Mouse (Mus musculus): ENCODE measurements around the gene Phgdh. TPM values are rescaled to one million over a fixed set of nuclear protein-coding genes. Genes with fewer than 3 reads are reported as not detected.

The Phgdh gene
- total RNA-seq, 2 experiments from 2014 or later: 14.7 to 16.0 TPM

DNA sequence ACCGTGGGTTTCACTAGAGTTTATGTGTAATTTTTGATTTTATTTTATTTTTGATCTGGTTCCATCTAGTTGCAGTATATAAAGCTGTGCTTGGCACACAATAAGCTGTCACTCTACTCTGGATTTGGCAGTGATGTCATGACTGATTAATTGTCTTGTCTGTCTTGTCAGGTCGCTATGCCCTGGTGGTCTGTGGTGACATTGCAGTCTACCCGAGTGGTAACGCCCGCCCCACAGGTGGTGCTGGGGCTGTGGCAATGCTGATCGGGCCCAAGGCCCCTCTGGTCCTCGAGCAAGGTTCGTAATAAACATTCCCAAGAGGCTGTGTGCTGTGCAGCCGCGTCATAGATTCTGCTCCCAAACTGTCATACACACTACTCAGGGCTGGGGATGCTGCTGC is 43.8 kb downstream of the Phgdh start:
- DNase-seq: no peak

DNA sequence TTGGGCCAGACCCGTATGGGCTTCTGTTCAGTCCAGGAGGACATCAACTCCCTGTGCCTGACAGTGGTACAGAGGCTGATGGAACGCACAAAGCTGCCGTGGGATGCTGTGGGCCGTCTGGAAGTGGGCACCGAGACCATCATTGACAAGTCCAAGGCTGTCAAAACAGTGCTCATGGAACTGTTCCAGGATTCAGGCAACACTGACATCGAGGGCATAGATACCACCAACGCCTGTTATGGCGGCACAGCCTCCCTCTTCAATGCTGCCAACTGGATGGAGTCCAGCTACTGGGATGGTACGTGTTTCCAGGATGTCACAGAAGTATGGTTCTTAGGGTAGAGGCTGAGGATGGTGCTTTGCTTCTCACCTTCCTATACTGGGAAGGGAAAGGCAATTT is 48.7 kb downstream of the Phgdh start:
- DNase-seq: no peak

DNA sequence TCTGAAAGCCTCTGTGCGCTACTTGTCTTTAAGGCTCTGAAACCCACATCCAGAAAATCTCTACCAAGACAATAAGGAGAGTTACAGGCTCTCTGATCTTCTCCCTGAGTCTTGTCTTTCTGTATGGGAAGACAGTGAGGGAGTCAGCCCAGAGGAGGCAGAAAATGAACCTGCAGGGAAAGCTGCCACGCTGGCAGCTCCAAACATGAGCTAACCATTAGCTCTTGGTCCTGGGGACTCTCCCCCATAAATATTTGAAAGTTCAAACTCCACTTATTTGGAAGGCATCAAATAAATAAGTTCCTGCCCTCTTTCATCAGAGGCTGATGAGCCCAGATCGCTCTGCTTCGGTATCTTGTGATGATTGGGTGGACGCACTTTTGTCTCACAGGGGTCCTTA is 56.6 kb downstream of the Phgdh start:
- DNase-seq: no peak

DNA sequence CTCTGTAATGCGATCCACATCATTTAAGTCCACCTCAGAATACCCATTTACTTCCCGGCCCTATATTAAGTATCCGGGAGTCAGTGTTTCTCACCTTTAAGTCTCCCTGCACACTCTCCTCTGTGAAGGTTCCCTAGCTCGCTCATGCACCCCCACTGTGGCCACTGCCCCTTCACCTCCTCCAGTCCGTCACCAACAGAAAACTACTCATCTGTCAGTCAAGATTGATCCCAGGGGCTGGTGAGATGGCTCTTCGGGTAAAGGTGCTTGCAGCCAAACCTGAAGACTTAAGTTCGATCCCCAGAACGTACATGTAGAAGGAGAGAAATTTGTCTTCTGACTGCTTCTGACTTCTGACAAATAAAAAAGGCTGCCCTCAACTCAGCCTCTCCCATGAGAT is 57.4 kb downstream of the Phgdh start:
- DNase-seq: no peak

DNA sequence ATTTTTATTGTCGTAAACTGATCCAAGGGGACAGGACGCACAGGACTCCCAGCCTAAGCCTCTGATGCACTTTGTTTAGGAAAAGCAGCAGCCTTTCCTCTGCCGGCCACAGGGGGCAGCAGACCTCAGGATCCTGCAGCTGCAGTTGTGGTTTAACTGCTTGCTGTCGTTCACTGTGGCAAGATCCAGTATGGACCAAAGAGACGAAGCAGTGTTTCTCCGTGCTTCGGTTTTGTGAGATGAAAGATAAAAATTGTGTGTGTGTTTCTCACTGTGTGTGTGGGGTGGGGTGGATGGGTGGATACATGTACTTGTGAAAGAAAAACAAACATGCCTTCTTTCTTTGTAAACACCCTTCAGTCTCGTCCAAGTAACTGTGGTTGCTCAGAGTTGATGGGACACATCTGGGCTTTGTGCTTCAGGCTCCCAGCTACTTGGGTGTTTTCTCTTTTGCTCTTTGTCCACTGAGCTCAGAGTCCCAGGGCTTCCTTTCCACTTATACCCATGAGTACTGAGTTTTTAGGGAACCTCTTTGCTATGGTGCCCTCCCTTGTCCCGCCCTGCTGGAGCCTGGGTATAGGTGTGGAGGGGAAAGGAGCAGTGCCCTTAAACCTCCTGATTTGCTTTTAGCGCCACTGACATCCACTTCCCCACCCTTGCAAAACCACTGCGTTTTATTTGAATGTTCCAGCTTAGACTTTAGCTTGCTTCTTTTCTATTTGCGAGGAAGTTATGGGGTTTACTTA is 58.7 kb downstream of the Phgdh start:
- peak; percentile 63 to 75 for DNase-seq

DNA sequence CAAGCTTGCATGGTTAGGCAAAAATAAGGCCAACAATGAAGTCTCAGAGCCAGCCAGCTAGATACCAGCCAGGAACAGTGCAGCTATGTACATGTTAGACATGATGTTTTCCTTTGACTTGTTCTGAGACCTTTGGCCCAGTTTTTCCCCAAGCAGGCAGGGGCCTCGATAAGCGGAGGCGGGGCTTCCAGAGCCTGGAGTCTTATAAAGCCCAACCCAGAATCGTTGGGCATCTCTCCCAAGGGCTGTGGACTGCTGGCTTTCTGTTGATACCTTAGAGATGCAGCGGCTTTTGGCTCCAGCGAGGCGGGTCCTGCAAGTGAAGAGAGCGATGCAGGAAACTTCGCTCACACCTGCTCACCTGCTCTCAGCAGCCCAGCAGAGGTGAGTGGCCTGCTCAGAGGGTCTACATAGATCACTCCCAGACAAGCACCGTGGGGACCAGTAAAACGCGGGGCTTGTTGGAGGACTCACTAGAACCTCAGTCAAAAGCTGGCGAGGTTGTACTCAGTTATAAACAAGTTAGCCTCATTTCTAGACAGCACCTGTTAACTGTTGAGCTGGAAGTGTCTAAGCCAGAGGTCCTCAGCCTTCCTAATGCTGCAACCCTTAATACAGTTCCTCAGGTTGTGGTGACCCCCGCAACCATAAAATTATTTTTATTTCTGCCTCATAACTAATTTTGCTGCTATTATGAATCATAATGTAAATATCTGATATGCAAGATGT is 59.4 kb downstream of the Phgdh start, which contains the start of gene Hmgcs2:
TSS of gene Hmgcs2 (plus strand) at position 232 of the 729 bp plus-strand sequence.
- DNase-seq: peak; percentile 10 to 42

DNA sequence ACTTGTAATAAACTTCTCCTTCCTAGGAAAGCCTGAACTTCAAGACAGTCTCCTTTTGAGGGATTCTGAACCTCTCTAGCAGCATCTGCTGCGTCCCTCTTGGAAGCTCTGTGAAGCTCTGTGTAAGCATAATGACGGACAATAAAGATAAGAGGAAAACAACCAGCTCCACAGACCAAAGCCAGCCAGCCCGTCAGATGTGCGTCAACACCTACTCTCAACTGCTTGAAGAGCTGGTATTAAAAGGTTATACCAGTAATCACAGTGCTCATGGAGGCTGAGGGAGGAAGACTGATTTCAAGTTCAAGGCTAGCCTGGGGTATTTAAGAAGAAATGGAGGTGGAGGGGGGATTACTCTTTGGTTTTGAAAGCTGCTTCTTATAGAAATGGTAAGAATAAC is 60.1 kb downstream of the Phgdh start:
- DNase-seq: no peak

DNA sequence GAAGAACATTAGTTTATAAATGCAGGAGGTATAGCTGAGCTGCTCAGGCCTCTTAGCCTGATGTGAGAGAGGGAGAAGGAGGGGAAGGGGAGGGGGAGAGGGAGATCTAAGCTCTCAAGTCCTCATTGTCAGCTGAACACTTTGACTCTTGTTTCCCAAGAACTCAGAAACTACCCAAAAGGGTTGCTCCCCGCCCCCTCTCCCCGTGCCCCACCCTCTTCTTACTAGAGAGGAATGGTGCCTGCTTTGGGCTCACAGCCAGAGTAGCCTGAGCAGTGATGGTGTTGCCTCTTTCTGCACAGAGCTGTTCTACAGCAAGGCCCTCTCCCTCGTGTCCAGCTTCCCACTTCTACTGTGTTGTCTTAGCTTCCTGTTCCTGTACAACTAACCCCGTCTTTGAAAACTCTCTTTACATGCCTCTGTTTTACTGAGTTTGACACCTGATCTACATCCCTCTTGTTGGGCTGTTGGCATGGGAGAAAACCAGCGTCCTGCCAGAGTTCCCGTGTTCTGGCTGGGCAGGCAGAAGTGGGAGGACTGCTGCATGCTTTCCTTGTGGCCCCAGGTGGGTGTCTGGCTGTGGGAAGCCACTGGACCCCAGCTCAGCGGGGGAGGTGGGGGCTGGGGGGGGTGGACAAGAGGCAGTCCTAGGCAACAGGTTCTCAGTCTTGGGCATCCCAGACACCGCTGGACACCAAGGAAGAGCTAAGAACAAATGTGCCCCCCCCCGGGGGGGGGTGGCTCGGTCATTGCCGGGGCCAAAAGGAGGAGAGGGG is 66.0 kb downstream of the Phgdh start:
- no peak for DNase-seq

DNA sequence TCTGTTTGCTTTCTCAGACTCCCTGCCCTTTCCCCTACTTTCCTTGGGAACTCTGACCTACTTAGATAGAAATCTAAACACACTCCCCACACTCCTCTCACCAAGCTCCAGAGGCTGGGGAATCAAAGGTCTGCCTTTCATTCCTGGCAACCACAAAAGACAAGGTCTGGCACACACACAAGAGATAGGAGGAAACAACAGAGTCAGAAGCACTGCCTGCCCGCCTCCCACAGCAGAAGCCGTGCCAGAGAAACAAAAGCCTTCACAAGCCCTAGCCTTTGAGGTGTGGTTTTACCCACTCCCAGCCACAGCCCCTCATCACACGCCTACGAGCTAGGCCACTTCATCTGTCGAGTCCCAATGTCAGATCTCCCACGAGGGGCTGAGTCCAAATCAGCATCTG is 72.5 kb downstream of the Phgdh start:
- DNase-seq: peak; percentile 40 to 59

Other genes starting within 250 kb of the Phgdh start
- gene Adam30, start 179.4 kb downstream of the Phgdh start, total RNA-seq (2021): not detected
- not detected for gene Reg4, start 117.8 kb downstream of the Phgdh start, total RNA-seq (2021)
- gene Hmgcs2, start 59.6 kb downstream of the Phgdh start, total RNA-seq (2021): 10 to 100 TPM in 1 of 2 experiments, 1 to 10 TPM in 1; 8.8 to 12.2 TPM
- gene Zfp697, start 42.5 kb upstream of the Phgdh start, total RNA-seq (2021): 1 to 10 TPM; 5.1 to 5.8 TPM
- gene Gm4450, start 117.1 kb upstream of the Phgdh start, total RNA-seq (2021): not detected
- not detected for gene Hsd3b4, start 170.5 kb upstream of the Phgdh start, total RNA-seq (2021)
- gene Gm10681, start 248.8 kb upstream of the Phgdh start, total RNA-seq (2021): not detected

All from adrenal gland, postnatal 36 days (tissue).